Mouse (Mus musculus) embryonic facial prominence, embryonic 10.5 days (tissue): ENCODE measurements at regions not wholly inside any gene's neighbourhood (a gene's known extent, or its start where the extent isn't known, plus 50 kb on each side); places are given as distances from the start of the nearest gene placed in this dataset.

ENCODE experiments used
- DNase-seq: peaks from one replicate; pipeline ENCODE4 v3.0.0-alpha.2; 2017; ENCODE audit warnings: low spot score
- H3K27ac ChIP-seq: fragments of 300-500 bp; sonication (generic); replicated peaks from 2 replicates; pipeline ENCODE4 v1.5.1; 2016; ENCODE audit warnings: mild to moderate bottlenecking
- H3K27me3 ChIP-seq: fragments of 300-500 bp; sonication (generic); replicated peaks from 2 replicates; pipeline ENCODE4 v1.6.1; 2016; ENCODE audit warnings: low read depth, mild to moderate bottlenecking; ENCODE audit not compliant: poor library complexity, severe bottlenecking
- H3K36me3 ChIP-seq: fragments of 300-500 bp; sonication (generic); replicated peaks from 2 replicates; pipeline ENCODE4 v1.6.1; 2016; ENCODE audit warnings: mild to moderate bottlenecking, moderate library complexity
- H3K4me1 ChIP-seq: fragments of 300-500 bp; sonication (generic); 2 replicates; pipeline ENCODE4 v1.6.1; 2016
- H3K4me3 ChIP-seq: fragments of 300-500 bp; sonication (generic); 2 replicates; pipeline ENCODE4 v1.5.1; 2016; ENCODE audit warnings: mild to moderate bottlenecking, moderate library complexity
- H3K9me3 ChIP-seq: fragments of 300-500 bp; sonication (generic); 2 replicates; pipeline ENCODE4 v1.6.1; 2016; ENCODE audit warnings: mild to moderate bottlenecking
- WGBS: fragments of 180-500 bp; shearing (Covaris S2); methylation state at CpG from one replicate; pipeline ENCODE4 v1.1.7; 2016; 5-methylcytosine and 5-hydroxymethylcytosine counted together

- Histone ChIP-seq H3K27me3 (no peaks in the 10 kb centered on the region), H3K4me3 (no peak overlapping the region), H3K4me1 (no peaks in the 10 kb centered on the region), H3K36me3 (no peaks in the 10 kb centered on the region), H3K27ac (no peak overlapping the region), H3K9me3 (no peaks in the 10 kb centered on the region)
- 83% methylated on average over 1 of the region's 1 CpGs for WGBS
- DNase-seq, result no peak
Observed at GRCm38 (mm10) chrX:77451977-77452675, 58.7 kb upstream of the Tbl1x start.
